Mouse (Mus musculus): Measurements from ENCODE around the gene Map3k15.
A peak's percentile ranks its signal among the peaks of the same experiment; 100 is the strongest.

The Map3k15 gene

DNA sequence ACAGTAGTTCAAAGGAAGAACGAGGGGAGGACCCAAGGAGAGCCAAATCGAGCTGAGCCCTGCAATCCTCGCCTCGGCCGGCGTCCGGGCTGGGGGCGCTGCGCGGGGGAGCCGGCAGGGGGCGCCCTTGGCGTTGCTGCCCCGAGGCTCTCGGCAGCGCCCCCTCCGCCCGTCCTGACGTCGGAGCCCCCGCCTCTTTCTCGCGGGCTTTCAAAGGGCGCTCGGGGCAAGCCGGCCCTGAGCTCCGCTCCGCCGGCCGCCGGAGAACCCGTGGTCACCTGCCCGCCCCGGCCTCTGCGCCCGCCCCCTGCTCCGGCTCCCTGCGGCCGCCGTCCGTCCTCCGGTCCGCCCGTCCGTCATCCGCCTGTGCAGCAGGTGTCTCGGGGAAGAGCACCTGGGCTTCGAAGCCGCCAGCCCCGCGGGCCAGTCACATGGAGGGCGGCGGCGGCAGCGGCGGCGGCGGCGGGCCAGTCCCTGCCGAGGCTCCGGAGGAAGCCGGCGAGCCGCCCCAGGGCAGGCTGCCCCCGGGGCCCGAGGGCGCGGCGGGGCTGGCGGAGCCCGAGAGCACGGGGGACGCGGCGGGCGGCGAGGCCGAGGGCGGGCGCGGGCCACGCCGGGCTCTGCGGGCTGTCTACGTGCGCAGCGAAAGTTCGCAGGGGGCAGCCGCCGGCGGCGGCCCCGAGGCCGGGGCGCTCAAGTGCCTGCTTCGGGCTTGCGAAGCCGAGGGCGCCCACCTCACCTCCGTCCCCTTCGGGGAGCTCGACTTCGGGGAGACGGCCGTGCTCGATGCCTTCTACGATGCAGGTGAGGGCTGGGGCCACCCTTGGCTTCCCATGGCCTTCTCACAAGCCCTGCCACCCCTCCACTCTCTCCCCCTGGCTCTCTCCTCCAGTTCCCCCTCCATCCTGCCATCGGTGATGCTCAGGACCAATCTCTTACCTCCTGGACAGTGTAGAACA lies at the start of gene Map3k15:
Gene Map3k15, plus strand, starts transcription at position 432 of the 959 bp plus-strand sequence.
- no peak for DNase-seq

- no peak for DNase-seq
Measured at GRCm38 (mm10) chrX:159942569-159942968, 45.7 kb upstream of the Map3k15 start.

GRCm38 (mm10) chrX:159943586-159943985 lies 44.6 kb upstream of the Map3k15 start:
- DNase-seq, result no peak

DNA sequence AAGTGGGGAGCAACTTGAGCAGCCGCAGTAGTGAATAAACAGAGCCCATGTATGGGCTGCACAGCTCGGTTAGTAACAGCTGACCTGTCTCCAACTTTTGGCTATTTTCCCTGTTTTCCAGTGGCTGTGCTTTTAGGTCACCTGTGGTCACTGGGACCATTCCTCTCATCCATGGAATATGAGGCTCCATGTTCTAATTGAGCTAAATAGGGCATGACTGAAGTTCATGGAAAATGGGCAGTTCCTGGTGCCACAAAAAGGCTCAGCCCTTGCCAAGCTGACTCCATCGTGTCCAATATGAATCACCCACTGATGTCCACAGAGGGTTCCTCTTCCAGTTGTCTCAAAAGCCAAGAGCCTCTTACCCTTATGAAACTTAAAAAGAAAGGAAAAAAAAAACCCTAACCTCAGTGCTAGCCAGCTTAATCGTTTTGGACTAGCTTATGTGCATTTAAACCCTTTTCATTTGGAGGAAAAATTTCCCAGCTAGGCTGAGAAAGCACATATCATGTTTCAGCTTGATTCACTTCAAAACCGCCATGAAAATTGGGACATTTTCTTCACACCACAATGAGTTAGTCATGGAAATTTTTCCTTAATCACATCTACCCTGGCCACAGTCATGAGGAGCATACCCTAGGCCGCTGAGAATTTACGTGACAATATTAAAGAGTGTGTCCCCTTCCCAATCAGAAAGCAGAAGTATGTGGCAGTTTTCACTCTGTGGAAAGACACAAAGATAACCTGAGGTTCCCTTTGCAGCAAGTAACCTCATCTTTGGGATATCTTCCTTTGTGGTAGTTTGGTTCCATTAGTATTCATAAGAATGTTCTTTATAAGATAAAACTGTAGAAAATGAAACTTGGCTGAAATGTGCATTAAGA lies 34.4 kb upstream of the Map3k15 start:
- DNase-seq, result no peak

DNA sequence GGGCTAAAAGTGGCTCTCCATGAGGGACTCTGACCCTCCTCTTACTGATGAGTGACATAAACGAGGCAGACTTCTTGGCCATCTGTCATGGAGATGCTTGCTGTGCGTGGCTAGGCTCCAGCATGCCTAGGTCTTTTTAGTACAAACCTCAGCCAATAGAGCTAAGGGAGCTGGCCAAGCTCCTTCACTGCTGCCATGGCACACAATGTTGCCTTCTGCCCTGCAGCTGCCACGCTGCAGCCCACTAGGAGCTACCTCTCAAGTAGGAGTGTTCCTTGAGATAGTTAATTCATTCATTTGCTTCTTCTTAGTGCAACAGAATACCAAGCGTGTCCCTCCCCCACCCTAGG lies 33.8 kb upstream of the Map3k15 start:
- DNase-seq, result peak; percentile 75

DNA sequence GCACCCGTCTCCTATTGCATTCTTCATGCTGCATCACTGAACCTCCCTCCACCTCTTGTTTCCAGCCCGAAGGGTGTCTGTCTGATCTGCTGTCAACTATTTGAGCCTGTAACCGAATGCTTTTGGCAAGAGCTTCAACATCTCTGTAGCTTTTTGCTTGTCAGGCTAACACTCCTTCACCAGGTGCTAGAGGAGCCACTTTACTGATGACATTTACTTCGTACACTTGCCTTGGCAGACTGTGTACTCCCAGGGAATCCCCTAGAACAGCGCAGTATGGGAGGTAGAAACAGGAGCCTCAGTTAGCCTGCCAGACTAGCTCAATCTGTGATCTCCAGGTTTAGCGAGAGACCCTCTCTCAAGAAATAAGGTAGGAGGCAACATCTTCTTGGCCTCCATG lies 32.8 kb upstream of the Map3k15 start:
- DNase-seq, result no peak

DNA sequence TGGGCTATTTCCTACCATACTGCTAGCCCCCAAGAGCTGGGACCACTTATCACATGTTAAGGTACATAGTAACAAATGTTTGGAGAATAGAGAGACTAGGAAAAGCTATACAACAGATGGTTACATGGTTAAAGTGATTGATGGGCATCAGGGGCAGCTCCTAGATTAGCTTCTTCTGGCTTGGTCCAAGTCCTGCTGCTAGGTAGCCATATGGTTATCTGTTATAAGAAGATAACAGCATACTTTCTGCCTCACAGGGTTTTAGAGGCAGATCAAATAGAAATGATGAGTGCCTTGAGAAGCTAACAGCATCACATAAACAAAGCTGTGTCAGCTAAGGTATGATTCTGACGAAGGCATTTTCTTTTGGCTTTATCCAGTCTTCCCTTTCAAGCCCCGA lies 26.8 kb upstream of the Map3k15 start:
- no peak for DNase-seq

GRCm38 (mm10) chrX:159963273-159963672 lies 25.0 kb upstream of the Map3k15 start:
- DNase-seq, result peak; percentile 50

DNA sequence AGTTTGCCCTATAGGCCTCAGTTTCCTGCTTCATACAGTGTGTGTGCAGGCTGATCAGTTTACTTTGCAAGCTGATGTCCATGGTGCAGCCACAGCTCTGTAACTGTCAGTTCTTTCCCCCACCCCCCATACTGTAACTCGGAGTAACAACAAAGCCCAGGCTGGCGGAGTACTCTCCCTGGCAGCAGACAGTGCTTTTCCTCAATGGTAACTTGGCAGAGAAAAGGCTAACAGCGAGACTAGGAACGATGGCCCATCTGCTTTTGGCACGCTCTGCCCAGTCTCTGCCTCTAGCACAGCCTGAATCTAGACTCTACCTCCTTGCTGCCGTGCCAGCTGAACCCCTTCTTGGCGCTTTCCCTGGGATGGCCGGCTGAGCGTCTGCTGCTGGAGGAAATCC lies 24.3 kb upstream of the Map3k15 start:
- peak; percentile 90 for DNase-seq

DNA sequence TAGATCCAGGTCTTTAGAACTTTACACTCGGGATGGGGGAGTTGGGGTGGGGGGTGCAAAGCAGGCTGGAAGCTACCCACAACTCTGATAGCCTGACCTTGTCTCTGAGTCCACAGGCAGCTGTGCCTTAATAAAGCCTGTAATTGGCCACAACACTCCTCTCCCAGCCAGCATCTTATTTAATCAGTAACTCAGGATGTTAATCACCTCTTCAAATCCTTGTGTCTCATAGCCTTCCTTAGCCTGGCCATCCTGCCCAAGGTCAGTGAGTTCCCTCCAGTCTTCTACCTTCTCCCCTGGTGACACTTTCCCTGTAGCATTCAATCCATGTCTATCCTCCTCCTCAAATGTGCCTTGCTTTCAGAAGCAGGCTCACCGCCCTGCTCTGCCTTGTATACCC lies 19.2 kb upstream of the Map3k15 start:
- DNase-seq, result no peak

GRCm38 (mm10) chrX:159971091-159971779 lies 17.0 kb upstream of the Map3k15 start:
- no peak for DNase-seq

GRCm38 (mm10) chrX:159973730-159974129 lies 14.5 kb upstream of the Map3k15 start:
- peak; percentile 21 for DNase-seq

DNA sequence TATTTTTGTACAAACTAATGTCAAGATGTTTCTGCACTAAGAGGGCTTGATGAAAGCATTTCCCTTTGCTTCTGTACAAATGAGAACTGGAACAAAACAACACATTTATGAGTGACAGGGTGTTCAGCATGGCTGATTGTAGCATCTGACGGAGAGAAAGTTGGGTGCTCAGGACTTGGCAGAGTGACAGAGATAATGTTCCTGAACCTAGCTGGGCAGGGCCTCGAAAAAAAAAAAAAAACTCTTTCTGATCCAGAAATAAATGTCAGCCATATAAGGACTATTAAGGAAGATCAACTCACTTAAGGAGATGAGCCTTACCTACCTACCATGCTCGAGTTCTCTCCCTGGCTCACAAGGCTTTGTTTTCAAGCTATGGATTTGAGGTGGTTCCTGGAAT lies 12.0 kb upstream of the Map3k15 start:
- no peak for DNase-seq

DNA sequence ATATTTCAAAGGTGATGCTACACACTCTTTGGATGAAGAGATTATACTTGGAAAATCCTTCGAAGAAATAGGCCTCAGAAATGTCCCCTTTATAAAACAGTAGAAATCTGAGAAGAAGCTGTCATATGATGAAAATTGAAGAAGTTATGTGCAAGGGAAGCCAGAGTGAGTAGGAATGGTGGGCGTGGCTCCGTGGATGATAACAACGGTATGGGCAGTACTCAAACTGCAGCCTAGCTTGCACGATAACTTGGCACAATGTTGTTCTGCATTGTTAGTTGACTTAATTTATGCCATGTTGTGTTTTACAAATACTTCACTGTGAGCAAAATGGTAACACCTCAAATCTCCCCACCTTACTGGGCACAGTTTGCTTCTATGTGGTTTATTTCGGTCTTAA lies 7.6 kb downstream of the Map3k15 start:
- DNase-seq, result no peak

DNA sequence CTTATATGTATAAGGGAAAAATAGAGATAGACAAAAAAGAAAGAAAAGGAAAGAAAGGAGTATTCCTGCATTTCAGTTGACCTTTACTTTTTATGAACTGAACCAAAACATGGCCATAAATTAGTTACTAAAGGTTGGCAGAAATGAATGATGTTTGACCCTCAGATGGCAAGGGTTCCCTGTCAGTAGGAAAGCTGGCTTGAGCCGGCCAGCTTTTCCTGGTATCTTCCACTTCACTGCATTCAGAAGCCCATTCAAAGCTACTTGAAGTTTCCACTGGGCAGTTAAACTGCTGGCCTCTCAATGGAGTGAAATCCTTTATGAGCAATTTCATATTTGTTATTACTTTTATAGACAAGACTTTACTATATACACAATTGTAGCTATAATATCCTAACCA lies 65.1 kb downstream of the Map3k15 start:
- DNase-seq, result no peak

- DNase-seq, result no peak
Measured at GRCm38 (mm10) chrX:160054643-160055042, 66.4 kb downstream of the Map3k15 start.

GRCm38 (mm10) chrX:160091973-160092372 lies 103.7 kb downstream of the Map3k15 start:
- DNase-seq, result no peak

- no peak for DNase-seq
Measured at GRCm38 (mm10) chrX:160107817-160108216, 119.6 kb downstream of the Map3k15 start.

GRCm38 (mm10) chrX:160113777-160114176 lies 125.5 kb downstream of the Map3k15 start:
- DNase-seq, result no peak

- DNase-seq, result no peak
Measured at GRCm38 (mm10) chrX:160116074-160116473, 127.8 kb downstream of the Map3k15 start.

GRCm38 (mm10) chrX:160116658-160117057 lies 128.4 kb downstream of the Map3k15 start:
- peak; percentile 7 for DNase-seq

DNA sequence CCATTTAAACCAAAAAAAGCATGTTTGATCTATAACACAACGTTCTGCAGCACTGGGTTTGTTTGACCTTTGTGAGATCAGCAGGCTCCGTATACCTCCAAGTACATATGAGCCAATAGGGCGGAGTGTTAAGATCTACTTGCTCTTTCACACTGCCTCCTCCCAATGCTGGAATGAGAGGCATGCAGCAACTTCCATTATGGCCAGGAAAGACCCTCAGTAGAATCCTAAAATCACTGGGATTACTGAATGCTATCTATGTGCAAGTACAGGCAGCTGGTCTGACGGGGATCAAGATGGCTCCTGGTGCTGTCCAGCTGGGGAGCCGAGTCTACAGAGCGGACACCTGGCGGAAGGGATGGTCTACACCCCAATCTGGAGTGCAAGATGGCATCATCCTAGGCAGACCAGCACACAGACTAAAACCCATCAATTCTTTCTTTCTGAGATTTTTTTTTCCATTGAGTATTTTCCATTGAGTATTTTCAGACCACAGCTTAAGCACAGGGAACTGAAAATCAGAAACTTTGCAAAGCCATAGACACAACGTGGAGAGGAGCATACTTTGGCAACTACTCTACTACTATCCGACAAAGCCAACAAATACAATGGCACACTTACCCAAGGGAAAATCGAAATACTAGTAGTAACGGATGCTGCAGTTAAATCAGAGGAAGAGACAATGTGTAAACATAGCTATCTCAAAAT lies 146.1 kb downstream of the Map3k15 start:
- DNase-seq, result no peak

Measured in cerebellum, adult 9-11 months (tissue).